Mouse (Mus musculus) embryonic fibroblast, embryonic 13.5 days (primary cell): ENCODE measurements around the gene Myh3. TPM values are rescaled to one million over a fixed set of nuclear protein-coding genes. Genes with fewer than 3 reads are reported as not detected.
"Not testable (repeated sequence)": the region's sequence is repeated elsewhere in the genome, so short reads cannot be mapped to it uniquely, and the experiment has no call there.

Source experiments
- H3K27ac ChIP-seq: 2 replicates; pipeline ENCODE4 v1.5.1; 2012; ENCODE audit warnings: low read length, control low read depth, inconsistent platforms; ENCODE audit not compliant: insufficient read depth
- H3K4me1 ChIP-seq: 2 replicates; pipeline ENCODE4 v1.6.1; 2011; ENCODE audit warnings: low read length; ENCODE audit not compliant: control insufficient read depth, insufficient read depth
- H3K4me3 ChIP-seq: 2 replicates; pipeline ENCODE4 v1.5.1; 2011; ENCODE audit warnings: mild to moderate bottlenecking, control low read depth, low read length; ENCODE audit not compliant: insufficient read depth
- CTCF ChIP-seq: IDR thresholded peaks from 2 replicates; pipeline ENCODE4 v1.5.1; 2011; ENCODE audit warnings: mild to moderate bottlenecking, control low read depth, low read length, moderate library complexity, borderline replicate concordance; ENCODE audit not compliant: insufficient read depth
- POLR2A ChIP-seq: IDR thresholded peaks from 2 replicates; pipeline ENCODE4 v1.6.1; 2011; ENCODE audit warnings: low read depth, mild to moderate bottlenecking, control low read depth, low read length, moderate library complexity
- polyA plus RNA-seq: library from polyadenylated mRNA; stranded (reverse); fragments of >200 nt; gene quantifications from 2 replicates; pipeline ENCODE4 v1.2.4, GENCODE M21; 2011; ENCODE audit warnings: low read depth; ENCODE audit not compliant: missing spikeins, insufficient read length

The Myh3 gene
- polyA plus RNA-seq, 1 experiment = not detected

DNA sequence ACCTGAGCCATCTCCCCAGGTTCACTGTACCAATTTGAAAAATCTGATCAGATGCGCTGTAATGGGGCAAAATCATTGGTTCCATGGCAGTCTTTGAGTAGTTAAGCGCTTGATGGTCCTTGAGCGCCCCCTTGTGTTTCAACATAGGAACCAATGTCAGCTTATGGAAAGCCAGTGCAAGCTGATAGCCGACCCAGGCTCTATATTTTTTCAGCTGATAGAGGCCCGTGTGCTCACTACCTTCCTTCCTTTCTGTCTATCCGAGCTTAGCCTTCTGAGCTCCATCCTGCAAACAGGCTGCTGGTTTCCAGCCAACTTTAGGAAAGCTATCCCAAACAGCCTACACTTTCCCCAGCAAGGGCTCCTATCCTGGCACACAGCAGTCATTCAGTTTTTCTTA, 7.4 kb downstream of the Myh3 start:
- TF ChIP-seq CTCF (no peak), POLR2A (no peak)
- H3K4me3 ChIP-seq = no peak overlapping the region
- no peaks in the 10 kb centered on the region for H3K4me1 ChIP-seq
- H3K27ac ChIP-seq = no peak overlapping the region

DNA sequence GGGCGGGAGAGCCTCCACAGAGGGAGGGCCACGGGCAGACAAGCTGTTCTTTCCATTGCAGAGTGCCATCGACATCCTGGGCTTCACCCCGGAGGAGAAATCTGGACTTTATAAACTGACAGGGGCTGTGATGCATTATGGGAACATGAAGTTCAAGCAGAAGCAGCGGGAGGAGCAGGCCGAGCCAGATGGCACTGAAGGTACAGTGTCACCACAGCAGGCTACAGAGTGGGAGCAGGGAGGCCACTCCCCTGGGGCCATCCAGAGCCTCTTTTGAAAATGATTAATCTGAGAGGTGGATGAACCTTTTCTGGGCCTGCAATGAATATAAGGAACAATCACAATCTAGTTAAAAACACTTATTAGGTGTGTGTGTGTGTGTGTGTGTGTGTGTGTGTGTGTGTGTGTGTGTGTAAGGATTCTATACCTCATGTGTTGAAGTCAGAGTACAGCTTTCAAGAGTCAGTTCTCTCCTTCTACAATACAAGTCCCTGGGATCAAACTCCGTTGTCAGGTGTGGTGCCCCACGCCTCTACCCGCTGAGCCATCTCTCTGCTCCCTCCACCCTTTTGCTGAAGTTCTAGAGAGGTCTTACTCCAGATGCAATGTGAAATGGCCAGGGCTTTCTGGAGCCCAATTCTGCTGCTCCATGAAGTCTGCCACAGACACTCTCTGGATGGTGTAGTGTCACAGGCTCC, 8.5 kb downstream of the Myh3 start:
- no peak overlapping the region for H3K4me3 ChIP-seq
- no peak overlapping the region for H3K27ac ChIP-seq
- TF ChIP-seq POLR2A (no peak), CTCF (no peak)

GRCm38 (mm10) chr11:67087225-67087624, 9.1 kb downstream of the Myh3 start:
- Histone ChIP-seq H3K4me1 (no peaks in the 10 kb centered on the region), H3K4me3 (no peak overlapping the region), H3K27ac (no peak overlapping the region)
- TF ChIP-seq CTCF (no peak), POLR2A (no peak)

More for the DNA sequence above, 8.5 kb downstream of the Myh3 start:
- no peaks in the 10 kb centered on the region for H3K4me1 ChIP-seq

GRCm38 (mm10) chr11:67092354-67092753, 14.3 kb downstream of the Myh3 start:
- H3K27ac ChIP-seq, H3K4me1 ChIP-seq, H3K4me3 ChIP-seq: not testable (repeated sequence)

DNA sequence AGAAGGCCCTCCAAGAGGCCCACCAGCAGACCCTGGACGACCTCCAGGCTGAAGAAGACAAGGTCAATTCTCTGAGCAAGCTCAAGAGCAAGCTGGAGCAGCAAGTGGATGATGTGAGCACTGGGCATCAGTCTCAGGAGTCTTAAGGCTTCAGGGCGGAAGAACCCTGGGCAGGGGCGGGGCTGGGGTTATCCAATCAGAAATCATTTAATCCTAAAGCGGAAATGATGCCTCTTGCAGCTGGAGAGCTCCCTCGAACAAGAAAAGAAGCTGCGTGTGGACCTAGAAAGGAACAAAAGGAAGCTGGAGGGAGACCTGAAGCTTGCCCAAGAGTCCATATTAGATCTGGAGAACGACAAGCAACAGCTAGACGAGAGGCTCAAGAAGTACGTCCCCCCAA, 15.1 kb downstream of the Myh3 start:
- no peaks in the 10 kb centered on the region for H3K4me1 ChIP-seq
- TF ChIP-seq POLR2A (no peak), CTCF (no peak)
- H3K27ac ChIP-seq = no peak overlapping the region
- H3K4me3 ChIP-seq = no peak overlapping the region

DNA sequence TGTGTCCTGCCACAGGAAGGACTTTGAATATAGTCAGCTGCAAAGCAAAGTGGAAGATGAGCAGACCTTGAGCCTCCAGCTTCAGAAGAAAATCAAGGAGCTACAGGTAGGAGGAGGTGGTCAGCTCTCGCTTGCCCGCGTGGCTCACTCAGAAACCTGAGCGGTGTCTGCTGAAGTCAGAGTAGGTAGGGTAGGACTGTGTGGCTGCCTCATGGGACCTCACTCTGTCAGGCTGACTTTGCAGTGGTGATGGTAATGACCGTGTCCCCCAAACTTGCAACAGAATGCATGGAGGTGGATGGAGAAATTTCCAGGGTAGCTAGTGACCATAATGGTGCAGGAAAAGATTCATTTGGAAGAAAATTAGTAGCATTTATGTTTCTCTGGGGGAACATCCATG, 15.6 kb downstream of the Myh3 start:
- Histone ChIP-seq H3K4me1 (no peaks in the 10 kb centered on the region), H3K4me3 (no peak overlapping the region), H3K27ac (no peak overlapping the region)
- TF ChIP-seq POLR2A = no peak

- Histone ChIP-seq H3K4me1 (no peaks in the 10 kb centered on the region), H3K27ac (no peak overlapping the region), H3K4me3 (no peak overlapping the region)
- TF ChIP-seq CTCF = no peak
Observed at GRCm38 (mm10) chr11:67094470-67094869, 16.4 kb downstream of the Myh3 start.

GRCm38 (mm10) chr11:67097709-67098108, 19.6 kb downstream of the Myh3 start:
- Histone ChIP-seq H3K4me1 (no peaks in the 10 kb centered on the region), H3K27ac (no peak overlapping the region), H3K4me3 (no peak overlapping the region)
- TF ChIP-seq POLR2A = no peak
- no peak for TF ChIP-seq CTCF

GRCm38 (mm10) chr11:67098427-67098826, 20.3 kb downstream of the Myh3 start:
- Histone ChIP-seq H3K4me3 (no peak overlapping the region), H3K4me1 (no peaks in the 10 kb centered on the region), H3K27ac (no peak overlapping the region)
- TF ChIP-seq CTCF = no peak
- no peak for TF ChIP-seq POLR2A

GRCm38 (mm10) chr11:67099241-67099640, 21.1 kb downstream of the Myh3 start:
- Histone ChIP-seq H3K27ac (no peak overlapping the region), H3K4me3 (no peak overlapping the region), H3K4me1 (no peaks in the 10 kb centered on the region)
- TF ChIP-seq CTCF = no peak
- no peak for TF ChIP-seq POLR2A

GRCm38 (mm10) chr11:67100169-67100568, 22.1 kb downstream of the Myh3 start:
- no peak for TF ChIP-seq CTCF
- TF ChIP-seq POLR2A = no peak
- no peak overlapping the region for H3K27ac ChIP-seq
- no peak overlapping the region for H3K4me3 ChIP-seq
- no peaks in the 10 kb centered on the region for H3K4me1 ChIP-seq
